Mouse (Mus musculus): ENCODE measurements around the gene Akap5. TPM values are rescaled to one million over a fixed set of nuclear protein-coding genes. Genes with fewer than 3 reads are reported as not detected.

Akap5 gene
- total RNA-seq, 2 experiments from 2014 or later: 81.5 to 81.9 TPM

DNA sequence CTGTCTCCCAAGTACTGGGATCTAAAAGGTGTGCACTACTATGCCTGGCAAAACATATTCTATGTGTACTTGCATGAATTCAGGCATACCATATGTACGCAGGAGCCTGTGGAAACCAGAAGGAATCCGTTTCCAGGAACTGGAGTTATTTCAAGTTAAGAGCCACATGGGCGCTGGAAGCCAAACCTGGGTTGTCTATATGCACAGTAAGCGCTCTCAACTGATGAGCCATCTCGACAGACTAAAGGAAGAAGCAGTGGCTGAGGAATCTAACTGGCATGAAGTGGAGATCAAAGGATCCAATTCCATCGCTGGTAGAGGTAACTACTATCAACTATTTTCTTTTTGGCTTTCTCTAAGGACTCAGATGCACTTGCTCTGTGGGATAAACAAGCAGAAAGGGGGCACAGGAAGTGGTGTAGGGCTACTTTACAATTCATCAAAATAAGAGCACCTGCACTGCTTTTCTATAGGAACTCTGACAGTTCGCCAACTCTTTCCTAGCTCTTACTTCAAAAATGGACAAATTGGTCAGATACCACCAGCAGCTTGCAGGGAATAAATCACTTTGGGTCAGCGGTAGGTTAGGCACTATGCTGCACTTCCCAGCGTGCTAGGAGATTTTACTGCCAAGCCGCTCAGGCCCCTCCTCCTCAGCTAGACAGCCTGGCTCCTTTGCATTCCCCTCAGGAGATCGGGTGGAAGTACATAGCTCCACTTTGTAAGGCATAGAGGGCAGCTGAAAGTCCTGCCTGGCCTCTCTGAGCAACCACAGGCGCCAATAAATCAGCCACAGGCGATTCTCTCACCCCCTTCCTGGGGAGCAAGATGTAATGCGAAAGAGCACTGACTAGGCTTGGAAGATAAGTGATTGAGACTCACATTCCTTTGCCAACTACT is 42.7 kb downstream of the Akap5 start:
- DNase-seq (ENCODE audit: low spot score in 2 of 2): no peak

DNA sequence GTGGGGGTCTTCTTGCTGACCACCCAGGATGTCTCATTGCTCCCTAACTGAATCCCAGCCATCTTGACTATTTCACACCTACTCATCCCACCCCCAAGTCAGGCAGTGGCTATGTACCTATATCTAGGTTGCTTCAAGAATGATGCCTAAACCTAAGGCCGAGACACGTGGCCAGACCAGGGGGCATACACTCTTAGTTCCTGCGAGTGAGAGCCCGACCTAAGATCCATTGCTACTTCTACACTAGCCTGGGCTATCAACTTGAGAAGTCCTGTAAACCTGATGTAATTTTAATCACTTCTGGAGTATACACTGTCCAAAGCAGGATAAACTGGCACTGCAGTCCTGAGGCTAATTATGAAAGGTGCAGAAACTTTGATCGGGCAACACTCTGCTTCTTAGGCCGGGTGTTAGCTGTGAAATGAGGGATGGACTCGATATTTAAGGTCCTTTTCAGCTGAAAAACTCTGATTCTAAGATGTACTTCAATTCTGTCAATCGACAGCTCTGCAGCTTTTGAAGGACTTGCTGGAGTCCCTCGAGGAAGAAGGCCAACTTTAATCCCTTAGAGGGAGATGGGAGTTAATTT is 43.6 kb downstream of the Akap5 start:
- no peak for DNase-seq (ENCODE audit: low spot score in 2 of 2)

DNA sequence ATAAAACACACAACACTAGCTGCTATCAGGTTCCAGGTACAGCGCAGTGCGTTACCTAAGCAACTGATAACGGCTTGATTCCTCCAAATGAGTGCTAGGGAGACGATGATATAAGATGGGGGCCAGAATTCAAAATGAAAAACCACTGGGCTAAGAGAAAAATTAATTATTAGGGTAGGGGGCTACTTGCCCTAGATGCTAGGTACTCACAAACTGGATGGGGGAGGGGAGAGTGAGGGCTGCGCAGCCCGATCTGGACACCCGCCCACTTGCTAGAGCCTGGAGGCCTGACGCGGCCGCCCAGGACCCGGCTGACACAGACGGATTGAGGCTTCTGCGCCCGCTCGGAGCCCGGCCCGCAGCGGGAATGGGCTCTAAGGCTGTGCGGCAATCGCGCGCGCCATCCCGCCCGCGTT is 44.1 kb downstream of the Akap5 start:
- DNase-seq (ENCODE audit: low spot score in 2 of 2): no peak

DNA sequence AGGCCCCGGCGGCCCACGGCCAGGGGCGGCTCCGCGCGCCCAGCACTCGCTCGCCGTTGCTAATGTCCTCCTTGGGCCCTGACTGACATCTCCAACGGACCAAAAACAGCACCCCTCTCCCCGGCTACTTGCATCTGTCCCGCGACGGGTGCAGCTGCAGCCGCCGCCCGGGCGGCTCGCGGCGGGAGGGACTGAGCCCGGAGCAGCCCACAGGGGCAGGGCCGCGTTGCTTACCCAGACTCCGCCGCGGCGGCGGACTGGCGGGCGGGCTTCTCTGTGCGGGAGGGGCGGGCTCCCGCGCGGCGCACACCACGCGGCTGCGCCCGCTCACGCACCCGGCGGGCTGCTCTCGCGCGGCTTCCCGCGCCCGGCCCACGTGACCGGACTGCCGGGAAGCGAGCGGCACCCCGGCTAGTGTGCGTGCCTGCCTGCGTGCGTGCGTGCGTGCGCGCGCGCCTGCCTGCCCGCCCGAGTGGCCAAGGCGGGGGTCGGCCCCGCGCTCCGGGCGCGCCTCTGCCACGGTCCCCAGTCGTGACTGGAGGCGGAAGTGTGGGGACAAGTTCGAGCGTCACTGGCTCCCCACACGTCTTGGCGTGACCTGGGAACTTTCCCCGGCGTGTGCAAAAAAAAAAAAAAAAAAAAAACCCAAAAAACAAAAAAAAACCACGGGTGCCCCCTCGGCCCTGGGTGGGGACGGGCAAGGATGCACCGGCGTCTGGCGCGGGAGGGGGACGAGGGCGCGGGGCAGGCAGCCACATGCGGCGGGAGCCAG is 44.7 kb downstream of the Akap5 start, which contains the start of gene Zbtb25:
TSS of gene Zbtb25 (minus strand) at position 397 of the 772 bp plus-strand sequence.
- peak; percentile 81 to 93 for DNase-seq (ENCODE audit: low spot score in 2 of 2)

DNA sequence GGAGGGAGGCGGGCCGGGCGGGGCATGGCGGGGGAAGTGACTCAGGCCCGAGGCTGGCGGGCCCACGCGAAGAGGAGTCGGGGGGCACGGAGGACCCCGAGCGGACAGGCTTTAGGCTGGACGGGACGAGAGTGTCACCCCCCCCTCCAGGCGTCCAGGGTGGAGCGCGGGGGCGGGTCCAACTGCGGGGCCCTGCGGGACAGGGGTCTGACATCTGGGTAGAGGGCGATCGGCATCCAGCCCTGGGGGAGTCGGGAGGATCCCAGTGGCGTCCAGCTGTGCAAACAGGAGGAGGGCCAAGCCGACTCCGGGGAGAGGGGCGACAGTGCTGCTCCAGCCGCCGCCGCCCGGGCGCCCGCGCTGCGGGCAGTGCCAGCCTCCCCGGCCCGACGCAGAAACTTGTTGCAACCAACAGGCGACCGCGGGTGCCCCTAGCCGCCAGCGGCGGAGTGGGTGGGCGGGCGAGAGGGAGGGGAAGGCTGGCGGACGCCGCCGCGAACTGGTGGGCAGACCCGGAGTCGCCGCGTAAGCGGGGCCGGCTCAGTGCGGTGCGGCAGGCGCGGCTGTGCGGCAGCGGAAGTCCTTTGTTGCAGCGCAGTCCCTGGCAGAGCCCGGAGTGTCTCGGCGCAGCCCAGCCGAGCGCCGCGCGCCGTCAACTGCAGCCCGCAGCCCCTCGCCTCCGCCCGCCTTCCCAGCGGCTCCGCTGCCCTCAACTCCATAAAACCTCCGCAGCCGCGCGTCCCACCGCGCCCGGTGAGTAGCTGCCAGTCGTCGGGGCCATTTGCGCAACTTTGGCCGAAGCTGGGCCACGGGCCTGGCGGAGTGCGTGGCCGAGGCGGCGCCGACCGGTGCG is 45.5 kb downstream of the Akap5 start, which contains the start of gene Zbtb1:
TSS of gene Zbtb1 (plus strand) at position 289 of the 853 bp plus-strand sequence.
- peak; percentile 74 to 88 for DNase-seq (ENCODE audit: low spot score in 2 of 2)

DNA sequence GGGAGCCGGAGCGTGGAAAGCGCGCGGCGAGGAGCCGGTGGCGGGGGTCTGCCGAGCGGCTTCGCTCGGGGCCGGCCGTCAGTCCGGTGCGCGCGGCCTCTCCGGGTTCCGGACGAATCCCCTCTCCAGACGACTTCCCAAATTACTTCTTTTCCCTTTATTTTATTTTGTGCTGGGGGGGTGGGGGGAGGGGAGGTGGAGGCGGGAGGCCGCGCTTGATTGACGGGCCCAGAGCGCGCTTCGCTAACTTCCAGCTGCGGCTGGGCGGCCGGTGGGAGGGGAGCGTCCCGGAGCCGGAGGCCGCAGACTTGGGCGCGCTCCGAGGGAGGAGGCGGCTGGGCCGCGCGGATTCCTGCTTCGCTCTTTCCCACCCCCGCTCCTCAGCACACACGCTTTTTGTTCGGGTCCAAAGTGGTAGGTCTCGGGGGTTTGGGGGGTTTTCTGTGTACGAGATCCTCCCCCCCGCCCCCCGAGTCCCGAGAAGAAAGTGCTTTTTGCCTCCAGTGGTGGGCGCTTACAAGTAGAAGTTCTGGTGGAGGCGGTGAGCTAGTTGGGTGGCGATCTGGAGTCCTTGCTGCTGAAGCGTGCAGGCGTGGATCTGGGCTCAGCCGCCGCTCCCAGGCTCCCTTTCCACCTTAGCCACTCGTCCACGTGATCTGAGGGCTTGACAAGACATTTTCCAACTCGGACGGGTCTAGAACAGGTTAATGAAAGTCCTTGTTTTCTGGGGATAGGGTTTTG is 46.3 kb downstream of the Akap5 start:
- peak; percentile 45 to 73 for DNase-seq (ENCODE audit: low spot score in 2 of 2)

DNA sequence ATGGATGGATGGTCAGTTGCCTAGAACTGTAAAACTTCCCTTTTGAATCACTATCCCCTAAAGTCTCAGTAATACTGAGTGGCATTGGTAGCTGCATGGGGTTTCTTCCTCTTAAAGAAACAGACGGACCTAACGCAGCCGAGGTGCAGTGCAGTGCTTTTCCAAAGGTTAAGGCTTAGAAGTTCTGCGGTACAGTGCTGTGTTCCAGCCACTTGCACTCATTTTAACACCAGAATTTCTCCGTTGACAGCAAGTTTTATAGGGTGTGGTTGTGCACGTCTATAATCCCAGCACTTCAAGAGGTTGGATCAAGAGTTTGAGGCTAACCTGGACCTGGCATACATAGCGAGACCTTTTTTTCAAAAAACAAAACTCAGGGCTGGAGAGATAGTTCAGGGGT is 47.4 kb downstream of the Akap5 start:
- DNase-seq (ENCODE audit: low spot score in 2 of 2): no peak

DNA sequence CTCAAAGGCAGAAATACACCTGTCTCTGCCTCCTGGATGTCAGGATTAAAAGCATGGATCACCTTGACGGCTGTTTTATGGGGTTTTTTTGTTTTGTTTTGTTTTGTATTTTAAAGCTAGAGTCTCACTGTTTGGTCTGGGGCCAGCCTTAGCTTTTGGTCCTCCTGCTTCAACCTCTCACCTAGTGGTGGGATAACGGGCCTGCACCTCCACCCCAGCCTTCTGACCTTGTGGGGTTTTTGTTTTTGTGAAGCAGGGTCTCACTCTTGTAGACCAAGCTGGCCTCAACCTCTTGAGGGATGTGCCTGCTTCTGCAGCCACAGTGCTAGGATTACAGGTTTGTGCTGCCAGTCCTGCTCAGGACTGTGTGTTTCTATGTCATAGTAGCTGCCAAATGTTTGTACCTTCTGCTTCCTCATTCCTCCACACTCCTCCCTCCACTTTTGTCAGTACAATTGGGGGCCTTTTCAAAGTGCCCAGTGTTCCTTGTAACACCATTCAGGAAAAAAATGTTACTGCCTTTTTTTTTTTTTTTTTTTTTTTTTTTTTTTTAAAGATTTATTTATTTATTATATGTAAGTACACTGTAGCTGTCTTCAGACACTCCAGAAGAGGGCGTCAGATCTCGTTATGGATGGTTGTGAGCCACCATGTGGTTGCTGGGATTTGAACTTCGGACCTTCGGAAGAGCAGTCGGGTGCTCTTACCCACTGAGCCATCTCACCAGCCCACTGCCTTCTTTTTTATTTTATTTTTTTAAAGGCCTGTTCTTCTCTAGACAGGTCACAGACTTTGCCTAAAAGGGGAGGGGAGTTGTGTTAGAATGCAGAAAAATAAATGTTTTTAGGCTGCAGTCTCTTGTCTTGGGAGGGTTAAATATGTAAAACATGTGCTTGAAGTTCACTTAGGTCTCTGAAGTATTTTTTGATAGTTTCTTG is 48.5 kb downstream of the Akap5 start:
- no peak for DNase-seq (ENCODE audit: low spot score in 2 of 2)

DNA sequence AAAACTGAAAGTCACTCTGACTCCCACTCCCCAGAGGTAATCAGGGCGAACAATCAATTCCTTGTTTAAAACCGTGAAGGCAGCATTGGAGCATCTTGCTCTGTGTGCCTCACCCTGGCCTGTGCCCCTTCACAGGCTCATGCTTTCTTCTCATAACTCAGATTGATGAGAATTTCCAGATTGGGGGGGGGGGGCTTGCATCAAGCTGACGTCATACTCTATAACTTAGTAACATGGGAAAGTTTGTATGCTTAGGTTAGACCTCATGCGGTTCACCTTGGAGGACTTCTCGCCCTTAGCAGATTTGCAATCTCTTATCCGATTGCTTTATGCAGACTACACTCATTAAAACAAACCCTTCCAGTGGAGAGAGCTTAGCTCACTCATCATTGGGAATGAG is 49.3 kb downstream of the Akap5 start:
- DNase-seq (ENCODE audit: low spot score in 2 of 2): no peak

DNA sequence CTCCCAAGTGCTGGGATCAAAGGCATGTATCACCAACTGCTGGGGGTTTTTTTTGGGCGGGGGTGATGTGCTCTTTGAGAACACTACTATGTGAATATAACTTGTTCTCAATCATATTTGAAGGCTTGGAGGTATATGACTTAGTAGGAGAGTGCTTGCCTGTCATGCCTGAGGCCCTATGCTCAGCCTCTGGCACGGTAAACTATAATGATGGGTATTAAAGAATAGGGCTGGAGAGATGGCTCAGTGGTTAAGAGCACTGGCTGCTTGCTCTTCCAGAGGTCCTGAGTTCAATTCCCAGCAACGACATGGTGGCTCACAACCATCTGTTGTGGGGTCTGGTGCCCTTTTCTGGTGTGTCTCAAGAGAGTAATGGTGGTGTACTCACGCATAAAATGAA is 50.2 kb downstream of the Akap5 start:
- DNase-seq (ENCODE audit: low spot score in 2 of 2): no peak

DNA sequence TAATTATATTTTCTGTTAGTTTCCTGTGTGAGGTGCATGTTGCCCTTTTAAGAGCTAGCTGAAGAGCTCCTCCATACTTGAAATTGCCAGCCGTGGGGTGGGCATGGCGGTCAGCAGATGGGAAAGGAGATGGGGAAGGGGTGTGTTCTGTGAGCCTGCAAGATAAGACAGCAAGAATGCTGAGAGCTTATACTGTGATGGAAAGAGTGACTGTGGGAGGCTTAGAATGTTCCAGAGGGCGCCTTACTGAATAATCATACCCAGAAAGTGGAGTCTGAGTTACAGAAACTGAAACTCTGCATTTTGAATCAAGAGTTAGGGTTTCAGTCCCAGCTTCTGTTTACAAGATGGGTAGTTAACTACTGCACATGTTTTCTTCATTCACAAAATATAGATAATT is 50.8 kb downstream of the Akap5 start:
- DNase-seq (ENCODE audit: low spot score in 2 of 2): no peak

DNA sequence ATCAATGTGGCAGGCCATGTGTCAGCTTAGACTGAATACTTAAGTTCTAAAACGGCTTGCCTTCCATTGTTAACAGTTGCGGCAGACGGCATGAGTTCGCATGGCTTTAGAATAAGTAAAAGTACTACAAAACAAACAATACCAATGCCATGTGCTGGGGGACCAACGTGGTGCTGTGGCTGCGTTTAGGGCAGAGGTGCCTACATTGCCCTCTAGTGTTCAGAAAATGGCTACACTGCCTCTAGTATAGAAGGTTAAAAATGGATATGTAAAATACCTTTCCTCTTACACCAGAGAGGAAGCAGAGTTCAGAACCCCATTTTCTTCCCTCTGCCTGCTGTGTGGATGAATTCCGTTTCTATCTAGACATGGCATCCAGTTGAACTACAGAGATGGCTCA is 52.0 kb downstream of the Akap5 start:
- DNase-seq (ENCODE audit: low spot score in 2 of 2): no peak

DNA sequence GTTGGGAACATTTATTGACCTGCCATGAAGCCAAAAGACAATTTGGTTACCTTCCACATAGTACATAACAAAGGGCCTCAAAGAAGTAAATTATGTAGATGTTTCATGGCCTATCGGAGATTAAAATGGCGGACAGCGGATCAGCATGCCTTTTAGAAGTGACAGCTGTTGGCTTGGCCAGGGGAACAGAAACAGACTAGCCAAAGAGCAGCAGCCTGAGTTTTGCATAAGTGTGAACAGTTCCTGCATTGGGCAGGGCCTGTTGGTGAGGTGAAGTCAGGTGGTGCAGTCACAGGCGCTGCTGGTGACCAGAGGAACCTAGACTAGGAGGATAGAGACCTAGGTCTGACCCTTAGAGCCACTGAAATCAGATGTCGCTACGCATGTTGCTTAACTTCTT is 52.4 kb downstream of the Akap5 start:
- no peak for DNase-seq (ENCODE audit: low spot score in 2 of 2)

DNA sequence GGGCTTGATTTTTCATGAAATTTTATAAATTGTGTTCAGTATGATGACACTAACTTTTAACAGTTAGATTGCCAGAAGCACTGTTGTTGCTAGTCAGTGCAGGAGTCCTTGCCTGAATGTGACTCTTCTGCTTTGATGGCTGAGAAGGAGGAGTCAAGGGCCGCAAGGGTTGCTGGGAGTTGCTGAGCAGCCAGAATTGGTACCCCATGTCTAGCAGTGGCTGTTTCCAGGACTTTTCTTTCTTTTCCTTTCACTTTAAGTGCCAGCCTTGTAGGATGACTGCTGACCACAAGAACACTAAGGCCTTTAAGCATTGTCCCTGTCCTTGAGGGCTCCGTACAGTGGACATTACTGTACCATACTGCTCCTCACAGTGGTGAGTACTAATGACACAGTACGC is 53.0 kb downstream of the Akap5 start:
- no peak for DNase-seq (ENCODE audit: low spot score in 2 of 2)

DNA sequence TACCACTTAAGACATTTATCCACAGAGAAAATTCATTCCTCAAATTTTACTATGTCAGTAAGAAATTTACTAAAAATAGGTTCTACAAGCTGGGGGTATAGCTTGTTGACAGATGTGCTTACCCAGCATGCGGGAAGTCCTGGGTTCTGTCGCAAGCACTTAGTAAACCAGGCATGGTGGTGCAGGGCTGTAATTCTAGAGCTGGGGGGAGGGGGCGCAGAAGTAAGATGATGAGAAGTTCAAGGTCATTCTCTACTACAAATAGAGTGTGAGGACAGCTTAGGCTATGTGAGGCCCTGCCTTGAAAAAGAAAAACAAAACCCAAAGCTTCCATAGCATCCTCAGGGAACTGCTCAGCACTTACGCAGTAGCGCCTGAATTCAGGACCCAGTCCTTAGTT is 53.9 kb downstream of the Akap5 start:
- no peak for DNase-seq (ENCODE audit: low spot score in 2 of 2)

DNA sequence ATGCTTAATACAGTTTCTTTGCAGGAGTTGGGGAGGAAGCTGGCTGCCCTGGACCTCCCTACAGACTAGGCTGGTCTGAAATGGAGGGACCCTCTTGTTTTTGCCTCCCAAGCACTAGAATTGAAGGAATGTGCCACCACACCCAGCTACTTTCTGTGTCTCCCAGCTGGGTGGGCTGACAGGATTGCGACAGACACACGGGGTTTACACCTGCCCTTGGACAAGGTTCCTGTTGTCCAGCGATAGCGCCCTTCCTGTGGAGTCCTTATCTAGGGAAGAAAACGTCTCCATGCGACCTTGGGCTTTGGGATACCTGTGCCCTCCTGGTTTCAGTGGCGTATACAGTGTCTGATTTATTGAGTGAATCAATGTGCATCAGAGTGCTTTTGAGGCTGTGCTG is 55.5 kb downstream of the Akap5 start:
- DNase-seq (ENCODE audit: low spot score in 2 of 2): no peak
